Mouse (Mus musculus) embryonic fibroblast, embryonic 13.5 days (primary cell): Measurements from ENCODE around the gene Aoc3. TPM values are rescaled to one million over a fixed set of nuclear protein-coding genes. Genes with fewer than 3 reads are reported as not detected.
"Not testable (repeated sequence)": the region's sequence is repeated elsewhere in the genome, so short reads cannot be mapped to it uniquely, and the experiment has no call there.

ENCODE experiments used
- H3K27ac ChIP-seq: 2 replicates; pipeline ENCODE4 v1.5.1; 2012; ENCODE audit warnings: low read length, control low read depth, inconsistent platforms; ENCODE audit not compliant: insufficient read depth
- H3K4me1 ChIP-seq: 2 replicates; pipeline ENCODE4 v1.6.1; 2011; ENCODE audit warnings: low read length; ENCODE audit not compliant: control insufficient read depth, insufficient read depth
- H3K4me3 ChIP-seq: 2 replicates; pipeline ENCODE4 v1.5.1; 2011; ENCODE audit warnings: mild to moderate bottlenecking, control low read depth, low read length; ENCODE audit not compliant: insufficient read depth
- CTCF ChIP-seq: IDR thresholded peaks from 2 replicates; pipeline ENCODE4 v1.5.1; 2011; ENCODE audit warnings: mild to moderate bottlenecking, control low read depth, low read length, moderate library complexity, borderline replicate concordance; ENCODE audit not compliant: insufficient read depth
- POLR2A ChIP-seq: IDR thresholded peaks from 2 replicates; pipeline ENCODE4 v1.6.1; 2011; ENCODE audit warnings: low read depth, mild to moderate bottlenecking, control low read depth, low read length, moderate library complexity
- polyA plus RNA-seq: library from polyadenylated mRNA; stranded (reverse); fragments of >200 nt; gene quantifications from 2 replicates; pipeline ENCODE4 v1.2.4, GENCODE M21; 2011; ENCODE audit warnings: low read depth; ENCODE audit not compliant: missing spikeins, insufficient read length

Gene Aoc3
- polyA plus RNA-seq, 1 experiment = 4.2 TPM

GRCm38 (mm10) chr11:101367326-101367935 lies 37.0 kb downstream of the Aoc3 start, which contains the start of gene G6pc:
G6pc (plus strand) TSS chr11:101367561.
- Histone ChIP-seq H3K27ac (no peak within 1 kb of the TSS), H3K4me1 (no peaks in the 10 kb centered on the region), H3K4me3 (no peak within 1 kb of the TSS)
- TF ChIP-seq CTCF (no peak), POLR2A (no peak)

GRCm38 (mm10) chr11:101370141-101370540 lies 39.7 kb downstream of the Aoc3 start:
- Histone ChIP-seq H3K27ac (no peak overlapping the region), H3K4me1 (no peaks in the 10 kb centered on the region), H3K4me3 (no peak overlapping the region)
- TF ChIP-seq CTCF (no peak), POLR2A (no peak)

- H3K27ac ChIP-seq = no peak overlapping the region
- no peaks in the 10 kb centered on the region for H3K4me1 ChIP-seq
- TF ChIP-seq CTCF = no peak
- TF ChIP-seq POLR2A = no peak
- no peak overlapping the region for H3K4me3 ChIP-seq
Observed at GRCm38 (mm10) chr11:101374421-101374938, 44.1 kb downstream of the Aoc3 start.

GRCm38 (mm10) chr11:101378196-101378595 lies 47.8 kb downstream of the Aoc3 start:
- not testable (repeated sequence) for H3K4me3 ChIP-seq, H3K27ac ChIP-seq, H3K4me1 ChIP-seq

- H3K4me3 ChIP-seq = no peak overlapping the region
- no peaks in the 10 kb centered on the region for H3K4me1 ChIP-seq
- H3K27ac ChIP-seq = no peak overlapping the region
- TF ChIP-seq CTCF (no peak), POLR2A (no peak)
Observed at GRCm38 (mm10) chr11:101378926-101379325, 48.5 kb downstream of the Aoc3 start.

GRCm38 (mm10) chr11:101381817-101382216 lies 51.4 kb downstream of the Aoc3 start:
- Histone ChIP-seq H3K4me1 (no peaks in the 10 kb centered on the region), H3K27ac (no peak overlapping the region), H3K4me3 (no peak overlapping the region)
- TF ChIP-seq POLR2A = no peak
- TF ChIP-seq CTCF = no peak

Other genes starting within 250 kb of the Aoc3 start
- 14.9 and 15.0 TPM in 2 replicates for gene Coasy, start 248.0 kb upstream of the Aoc3 start, polyA plus RNA-seq
- 29.9 and 30.1 TPM in 2 replicates for gene Mlx, start 243.3 kb upstream of the Aoc3 start, polyA plus RNA-seq
- 10.3 and 12.9 TPM in 2 replicates for gene Psmc3ip, start 235.2 kb upstream of the Aoc3 start, polyA plus RNA-seq
- 29.8 and 34.1 TPM in 2 replicates for gene Retreg3, start 210.7 kb upstream of the Aoc3 start, polyA plus RNA-seq
- gene Tubg1, start 210.7 kb upstream of the Aoc3 start, polyA plus RNA-seq = 34.8 and 36.2 TPM in 2 replicates
- gene Tubg2, start 174.7 kb upstream of the Aoc3 start, polyA plus RNA-seq = 5.5 and 6.1 TPM in 2 replicates
- 3.0 TPM in 2 replicates for gene Cntnap1, start 160.1 kb upstream of the Aoc3 start, polyA plus RNA-seq
- gene Plekhh3, start 159.3 kb upstream of the Aoc3 start, polyA plus RNA-seq = 7.1 and 11.5 TPM in 2 replicates
- not detected in 2 replicates for gene Ccr10, start 155.2 kb upstream of the Aoc3 start, polyA plus RNA-seq
- 13.9 and 14.4 TPM in 2 replicates for gene Ezh1, start 104.1 kb upstream of the Aoc3 start, polyA plus RNA-seq
- gene Ramp2, start 84.6 kb upstream of the Aoc3 start, polyA plus RNA-seq = 2.3 and 2.7 TPM in 2 replicates
- gene Vps25, start 76.9 kb upstream of the Aoc3 start, polyA plus RNA-seq = 99.4 and 135 TPM in 2 replicates
- gene Wnk4, start 70.0 kb upstream of the Aoc3 start, polyA plus RNA-seq = 1.8 and 2.0 TPM in 2 replicates
- gene Cntd1, start 51.6 kb upstream of the Aoc3 start, polyA plus RNA-seq = 0.87 and 1.0 TPM in 2 replicates
- 77.1 and 78.8 TPM in 2 replicates for gene Coa3, start 51.5 kb upstream of the Aoc3 start, polyA plus RNA-seq
- gene Becn1, start 28.3 kb upstream of the Aoc3 start, polyA plus RNA-seq = 77.3 and 86.3 TPM in 2 replicates
- 127 and 143 TPM in 2 replicates for gene Psme3, start 14.4 kb upstream of the Aoc3 start, polyA plus RNA-seq
- 1.3 and 1.7 TPM in 2 replicates for gene Aoc2, start 5.5 kb upstream of the Aoc3 start, polyA plus RNA-seq
- not detected in 2 replicates for gene G6pc, start 37.0 kb downstream of the Aoc3 start, polyA plus RNA-seq
- gene Aarsd1, start 87.0 kb downstream of the Aoc3 start, polyA plus RNA-seq = 4.4 and 11.3 TPM in 2 replicates
- gene Gm27029, start 94.2 kb downstream of the Aoc3 start, polyA plus RNA-seq = 12.6 and 14.7 TPM in 2 replicates
- 8.0 and 10.1 TPM in 2 replicates for gene Rundc1, start 94.5 kb downstream of the Aoc3 start, polyA plus RNA-seq
- gene Ptges3l, start 94.7 kb downstream of the Aoc3 start, polyA plus RNA-seq = 14.6 and 27.7 TPM in 2 replicates
- gene Rpl27, start 111.7 kb downstream of the Aoc3 start, polyA plus RNA-seq = 668 and 702 TPM in 2 replicates
- gene Ifi35, start 117.8 kb downstream of the Aoc3 start, polyA plus RNA-seq = 24.3 and 24.7 TPM in 2 replicates
- gene Rnd2, start 134.4 kb downstream of the Aoc3 start, polyA plus RNA-seq = 9.5 and 11.2 TPM in 2 replicates
- 218 and 264 TPM in 2 replicates for gene Vat1, start 135.6 kb downstream of the Aoc3 start, polyA plus RNA-seq
- 9.2 and 11.2 TPM in 2 replicates for gene Brca1, start 221.3 kb downstream of the Aoc3 start, polyA plus RNA-seq
- 126 and 209 TPM in 2 replicates for gene Nbr1, start 221.5 kb downstream of the Aoc3 start, polyA plus RNA-seq